Mouse (Mus musculus) activated CD4-positive, CD25-positive, alpha-beta regulatory T cell, adult 4 months (primary cell): Measurements from ENCODE around the gene Cyp2ab1. TPM values are rescaled to one million over a fixed set of nuclear protein-coding genes. Genes with fewer than 3 reads are reported as not detected.
"Not testable (repeated sequence)": the region's sequence is repeated elsewhere in the genome, so short reads cannot be mapped to it uniquely, and the experiment has no call there.

ENCODE experiments used
- ATAC-seq: one replicate; pipeline ENCODE4 v1.8.0; 2017
- polyA plus RNA-seq, 2 experiments: library from polyadenylated mRNA; unstranded; fragments of 100-300 nt; shearing (Covaris generic); gene quantifications; one replicate each; pipeline ENCODE4 v1.2.1; 2017

Gene Cyp2ab1
- not detected for polyA plus RNA-seq

DNA sequence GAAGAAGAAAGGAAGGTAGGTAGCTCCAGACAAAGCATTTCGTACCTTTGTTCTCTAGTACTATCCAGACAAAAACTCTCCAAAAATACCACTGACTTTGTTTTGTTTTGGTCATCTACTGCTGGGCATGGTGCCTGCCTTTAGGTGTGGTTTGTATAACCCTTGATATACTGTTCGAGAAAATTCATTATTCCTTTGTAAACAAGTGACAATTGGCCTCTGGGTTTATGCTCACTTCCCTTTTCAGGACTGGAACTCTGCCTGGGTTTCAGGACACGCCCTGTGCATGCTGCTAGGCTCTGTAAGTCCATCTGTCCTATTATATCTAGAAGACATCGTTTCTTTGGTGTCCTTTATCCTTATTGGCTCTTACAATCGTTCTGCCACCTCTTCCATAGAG is at the start of gene Cyp2ab1:
Cyp2ab1 (minus strand) TSS at position 119 of the 400 bp plus-strand sequence.
- ATAC-seq: no peak

DNA sequence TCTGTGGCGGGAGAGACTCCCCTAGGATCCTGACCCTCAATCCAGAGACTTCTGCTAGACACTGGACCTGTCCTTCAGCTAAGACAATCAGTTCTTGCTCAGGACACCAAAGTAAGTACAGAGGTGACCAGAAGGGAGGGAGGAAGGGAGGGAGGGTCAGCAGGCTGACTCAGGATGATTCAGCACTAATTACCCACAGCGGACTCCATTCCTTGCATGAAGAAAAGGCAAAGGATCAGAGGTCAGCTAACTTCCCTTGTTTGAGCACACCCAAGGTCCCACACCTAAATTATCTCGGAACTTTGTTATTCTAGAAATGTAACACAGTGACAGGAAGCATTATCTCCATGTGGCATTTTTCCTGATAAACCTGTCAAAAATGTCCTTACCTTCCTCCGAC is 46.5 kb upstream of the Cyp2ab1 start:
- no peak for ATAC-seq

DNA sequence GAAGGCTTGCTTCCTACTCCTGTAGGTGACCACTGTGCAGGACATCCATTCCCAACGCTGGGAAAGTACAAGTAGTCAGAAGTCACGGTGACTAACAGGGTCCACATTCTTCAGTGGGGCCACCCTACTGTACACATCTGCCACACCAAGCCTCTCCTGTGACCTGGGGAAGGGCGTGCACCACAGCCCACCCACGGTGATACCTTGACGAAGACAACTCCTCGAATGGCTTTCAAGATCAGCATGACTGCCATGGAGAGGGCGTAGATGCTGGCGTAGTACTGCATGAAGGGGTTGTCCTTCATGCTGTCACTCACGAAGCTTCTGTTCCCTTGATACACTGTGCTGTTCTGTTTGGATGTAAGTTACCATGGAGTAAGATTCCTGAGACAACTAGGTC is 43.0 kb upstream of the Cyp2ab1 start:
- no peak for ATAC-seq

- no peak for ATAC-seq
These were observed 36.9 kb upstream of the Cyp2ab1 start for GRCm38 (mm10) chr16:20362121-20362520.

DNA sequence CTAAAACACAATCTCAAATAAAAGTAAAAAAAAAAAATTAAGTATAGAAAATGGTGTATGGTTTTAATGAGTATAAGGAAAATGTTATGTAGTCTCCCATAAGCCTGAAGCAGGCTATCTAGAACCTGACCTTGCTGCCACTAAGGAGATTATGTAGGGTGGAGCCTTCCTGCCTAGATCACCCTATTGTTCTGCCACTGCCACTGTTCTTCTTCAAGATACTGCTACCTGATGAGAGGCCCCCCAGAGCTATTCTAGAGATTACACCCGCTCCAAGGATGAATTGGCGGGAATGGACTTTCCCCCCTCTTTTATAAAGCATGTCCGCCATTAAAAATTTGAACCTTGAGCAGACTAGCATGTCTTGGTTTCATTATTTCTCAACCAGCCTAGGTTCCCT is 36.3 kb upstream of the Cyp2ab1 start:
- not testable (repeated sequence) for ATAC-seq

DNA sequence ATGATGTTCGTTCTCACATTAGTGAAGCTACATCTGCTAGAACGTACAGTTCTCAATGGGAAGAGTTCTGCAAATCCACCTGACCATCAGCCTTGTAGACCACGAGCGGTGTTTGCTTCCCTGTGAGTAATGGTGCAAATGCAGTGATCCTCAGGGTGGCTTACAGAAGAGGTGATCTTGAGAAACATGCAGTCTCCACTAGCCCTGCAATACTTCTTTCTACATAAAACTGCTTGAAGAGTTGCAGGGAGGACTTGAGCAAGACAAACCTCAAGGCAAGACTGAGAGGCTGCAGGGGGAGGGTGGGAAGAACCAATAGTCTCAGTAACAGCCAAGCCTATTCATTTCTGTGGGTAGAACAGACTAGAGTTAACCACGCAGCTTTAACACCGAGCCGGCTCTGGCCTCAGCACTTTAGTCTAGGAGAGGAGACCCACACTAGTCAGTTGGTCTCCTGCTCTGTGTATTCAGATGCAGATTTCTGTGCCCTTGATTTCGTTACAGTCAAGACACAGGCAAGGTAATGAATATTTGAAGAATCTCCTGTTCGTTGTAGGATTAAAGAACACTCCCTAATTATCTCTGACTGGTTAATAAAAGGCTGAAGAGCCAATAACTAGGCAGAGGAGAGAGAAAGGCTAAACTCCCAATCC is 34.6 kb upstream of the Cyp2ab1 start:
- ATAC-seq: no peak

DNA sequence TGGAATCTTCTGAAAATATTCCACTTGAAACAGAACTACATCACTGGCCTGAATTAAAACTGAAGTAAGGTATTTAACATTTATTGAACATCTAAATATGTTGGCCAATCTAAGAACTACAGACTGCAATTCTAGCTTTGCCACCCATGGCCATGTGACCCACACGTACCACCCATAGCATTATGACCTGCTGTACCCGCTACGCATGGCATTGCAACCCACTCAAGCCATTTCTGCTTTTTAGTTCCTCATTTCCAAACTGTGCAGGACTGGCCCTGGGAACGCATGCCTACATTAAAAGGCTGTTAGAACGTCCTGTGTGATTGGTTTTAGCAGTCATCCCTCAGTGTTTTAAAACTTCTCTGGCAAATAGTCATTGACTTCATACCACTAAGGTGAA is 32.6 kb upstream of the Cyp2ab1 start:
- ATAC-seq: no peak

GRCm38 (mm10) chr16:20354762-20355161 is 29.6 kb upstream of the Cyp2ab1 start:
- no peak for ATAC-seq

GRCm38 (mm10) chr16:20354011-20354410 is 28.8 kb upstream of the Cyp2ab1 start:
- no peak for ATAC-seq

DNA sequence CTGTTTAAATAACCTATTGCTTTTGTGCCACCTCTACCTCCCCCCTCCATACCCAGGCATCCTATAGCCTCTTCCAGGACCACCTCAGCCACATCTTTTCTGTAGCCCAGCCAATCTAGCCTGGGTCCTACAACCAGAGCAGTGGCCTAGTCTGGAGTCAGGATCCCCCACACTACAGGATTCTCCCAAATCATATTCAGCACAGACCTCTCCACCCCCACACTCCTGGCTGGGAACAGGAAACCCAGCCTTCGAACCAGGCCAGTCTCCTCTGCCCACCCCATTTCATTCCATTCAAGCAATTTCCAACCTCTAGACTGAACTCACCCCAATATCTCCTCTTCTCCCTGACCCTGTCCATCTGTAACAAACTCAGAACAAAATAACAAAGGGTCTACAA is 20.3 kb upstream of the Cyp2ab1 start:
- no peak for ATAC-seq

GRCm38 (mm10) chr16:20338616-20339015 is 13.4 kb upstream of the Cyp2ab1 start:
- ATAC-seq: no peak

- no peak for ATAC-seq
These were observed 9.7 kb upstream of the Cyp2ab1 start for GRCm38 (mm10) chr16:20334918-20335317.

- ATAC-seq: no peak
These were observed 3.1 kb upstream of the Cyp2ab1 start for GRCm38 (mm10) chr16:20328306-20328705.

- ATAC-seq: no peak
These were observed 1.3 kb downstream of the Cyp2ab1 start for GRCm38 (mm10) chr16:20323907-20324306.

- ATAC-seq: no peak
These were observed 2.9 kb downstream of the Cyp2ab1 start for GRCm38 (mm10) chr16:20322274-20322673.

GRCm38 (mm10) chr16:20316770-20317169 is 8.4 kb downstream of the Cyp2ab1 start:
- no peak for ATAC-seq

DNA sequence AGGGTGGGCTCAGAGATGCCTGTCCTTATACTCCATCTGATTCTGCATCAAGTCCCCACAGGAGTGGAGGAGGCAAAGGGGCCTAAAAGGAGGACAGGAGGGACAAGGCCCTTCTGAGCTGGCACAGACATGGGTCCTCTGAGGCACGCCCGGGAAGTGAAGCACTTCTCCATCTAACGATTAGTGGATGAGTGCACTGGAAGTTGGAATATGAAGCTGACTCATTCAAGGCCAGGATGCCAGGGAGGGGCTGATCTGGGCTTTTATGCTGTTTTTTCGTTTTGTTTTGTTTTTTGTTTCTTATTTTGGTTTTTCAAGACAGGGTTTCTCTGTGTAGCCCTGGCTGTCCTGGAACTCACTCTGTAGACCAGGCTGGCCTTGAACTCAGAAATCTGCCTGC is 9.9 kb downstream of the Cyp2ab1 start:
- ATAC-seq: no peak

- no peak for ATAC-seq
These were observed 12.9 kb downstream of the Cyp2ab1 start for GRCm38 (mm10) chr16:20312272-20312671.

DNA sequence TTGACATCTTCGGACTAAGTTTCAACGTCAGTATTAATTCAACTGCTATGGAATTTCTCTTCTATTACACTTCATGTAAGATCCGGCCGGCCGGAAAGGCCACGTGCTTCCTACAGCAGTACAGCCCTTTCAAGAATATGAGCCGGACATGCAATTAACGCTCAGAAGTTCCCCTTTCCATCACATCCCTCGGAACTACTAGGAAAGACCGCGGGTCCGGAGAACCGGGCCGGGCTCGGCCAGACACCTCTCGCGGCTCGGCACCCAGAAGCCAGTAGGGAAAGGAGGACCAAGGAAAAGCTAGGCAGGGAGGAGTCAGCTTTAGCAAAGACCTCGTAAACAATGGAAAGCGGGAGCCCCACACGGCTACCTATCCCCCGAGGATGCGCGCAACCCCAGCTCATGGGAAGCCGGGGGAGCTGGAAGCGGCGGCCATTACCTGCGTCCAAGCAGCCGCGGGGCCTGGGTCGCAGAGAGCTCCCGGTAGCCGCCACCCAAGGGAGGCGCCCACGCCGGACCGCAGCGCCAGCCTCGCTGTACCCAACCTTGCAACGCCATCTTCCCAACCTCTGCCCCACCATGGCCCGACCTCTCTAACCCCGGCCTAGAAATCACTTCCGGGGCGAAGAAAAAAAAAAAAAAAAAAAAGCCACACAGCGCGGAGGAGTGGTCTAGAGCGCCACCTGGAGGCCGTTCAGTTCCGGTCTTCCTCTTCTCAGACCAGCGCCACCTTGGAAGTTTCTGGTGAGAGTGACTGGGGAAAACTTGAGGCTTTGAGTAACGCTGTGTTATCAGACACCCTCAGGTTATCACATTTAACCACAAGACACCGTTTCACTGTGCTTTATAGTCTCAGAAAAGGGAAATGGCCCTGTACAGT is 23.2 kb downstream of the Cyp2ab1 start, which contains the start of gene Parl:
Parl (minus strand) TSS at position 618 of the 880 bp plus-strand sequence.
- ATAC-seq: peak; percentile 94

- no peak for ATAC-seq
These were observed 25.1 kb downstream of the Cyp2ab1 start for GRCm38 (mm10) chr16:20300076-20300475.

DNA sequence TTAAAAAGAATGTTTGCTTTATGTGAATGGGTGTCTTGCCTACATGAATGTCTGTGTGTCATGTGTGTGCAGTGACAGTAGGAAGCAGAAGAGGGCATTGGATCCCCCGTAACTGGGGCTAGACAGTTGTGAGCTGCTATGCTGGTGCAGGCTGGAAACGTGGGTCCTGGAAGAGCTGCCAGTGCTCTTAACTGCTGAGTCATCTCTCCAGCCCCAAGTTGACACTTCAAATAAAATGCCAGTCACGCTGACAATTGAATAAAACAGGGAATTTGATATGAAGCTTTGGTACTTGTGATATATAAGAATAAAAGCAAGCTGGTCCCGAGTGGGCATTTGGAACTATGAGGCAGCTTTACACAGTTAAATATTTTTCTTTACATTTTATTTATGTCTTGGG is 45.0 kb downstream of the Cyp2ab1 start:
- ATAC-seq: no peak

GRCm38 (mm10) chr16:20279395-20279794 is 45.8 kb downstream of the Cyp2ab1 start:
- no peak for ATAC-seq

- ATAC-seq: no peak
These were observed 52.2 kb downstream of the Cyp2ab1 start for GRCm38 (mm10) chr16:20272994-20273393.

DNA sequence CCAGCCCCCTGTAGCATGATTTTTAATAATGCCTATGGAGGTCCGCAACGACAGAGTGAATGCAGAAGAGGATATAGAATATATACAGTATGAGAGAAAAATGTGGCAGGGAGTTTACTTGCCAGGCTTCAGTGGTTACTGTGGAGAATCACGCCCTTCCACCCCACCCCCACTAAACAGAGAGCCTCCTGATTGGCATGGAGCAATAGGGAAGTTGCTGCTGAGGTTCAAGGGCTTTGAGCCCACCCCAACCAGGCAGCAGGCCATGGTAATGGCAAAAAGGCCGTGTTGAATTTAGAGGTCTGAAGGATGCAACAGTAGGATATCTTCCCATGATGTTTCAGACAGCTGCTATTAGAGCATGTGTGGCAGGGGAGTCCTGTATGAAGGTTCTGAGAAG is 53.9 kb downstream of the Cyp2ab1 start:
- no peak for ATAC-seq
